Mouse (Mus musculus) midbrain, embryonic 14.5 days (tissue): ENCODE measurements around the gene Mapk12. TPM values are rescaled to one million over a fixed set of nuclear protein-coding genes. Genes with fewer than 3 reads are reported as not detected.

Source experiments
- ATAC-seq: fragments of 200-750 bp; cut with Nextera tagmentation; 2 replicates; pipeline ENCODE4 v1.8.0; 2017; ENCODE audit warnings: moderate number of reproducible peaks, moderate library complexity; ENCODE audit not compliant: low FRiP score, low TSS enrichment
- DNase-seq: peaks from one replicate; pipeline ENCODE4 v3.0.0-alpha.2; 2015
- H3K27ac ChIP-seq: fragments of 300-500 bp; sonication (generic); replicated peaks from 2 replicates; pipeline ENCODE4 v1.5.1; 2014; ENCODE audit warnings: mild to moderate bottlenecking, low read depth, low read length, moderate library complexity
- H3K27me3 ChIP-seq: fragments of 300-500 bp; sonication (generic); 2 replicates; pipeline ENCODE4 v1.6.1; 2014; ENCODE audit warnings: low read length, control low read depth, mixed read lengths; ENCODE audit not compliant: control insufficient read depth, insufficient read depth
- H3K36me3 ChIP-seq: fragments of 300-500 bp; sonication (generic); 2 replicates; pipeline ENCODE4 v1.6.1; 2014; ENCODE audit warnings: low read length, control low read depth; ENCODE audit not compliant: control insufficient read depth, insufficient read depth
- H3K4me1 ChIP-seq: fragments of 300-500 bp; sonication (generic); 2 replicates; pipeline ENCODE4 v1.6.1; 2014; ENCODE audit warnings: mild to moderate bottlenecking, antibody characterized with exemption, low read length, control low read depth; ENCODE audit not compliant: control insufficient read depth, insufficient read depth
- H3K4me2 ChIP-seq: fragments of 300-500 bp; sonication (generic); 2 replicates; pipeline ENCODE4 v1.6.1; 2014; ENCODE audit warnings: mild to moderate bottlenecking, low read length, moderate library complexity
- H3K4me3 ChIP-seq: fragments of 300-500 bp; sonication (generic); replicated peaks from 2 replicates; pipeline ENCODE4 v1.5.1; 2014; ENCODE audit warnings: low read depth, low read length
- H3K9ac ChIP-seq: fragments of 300-500 bp; sonication (generic); replicated peaks from 2 replicates; pipeline ENCODE4 v1.6.1; 2014; ENCODE audit warnings: mild to moderate bottlenecking, low read length, moderate library complexity
- H3K9me3 ChIP-seq: fragments of 300-500 bp; sonication (generic); 2 replicates; pipeline ENCODE4 v1.6.1; 2016; ENCODE audit warnings: low read length, control low read depth, mixed read lengths; ENCODE audit not compliant: control insufficient read depth
- WGBS: fragments of 180-500 bp; shearing (Covaris S2); extraction: QIAGEN DNeasy Blood & Tissue Kit; methylation state at CpG from one replicate; pipeline ENCODE4 v1.1.7; 2014; 5-methylcytosine and 5-hydroxymethylcytosine counted together
- polyA plus RNA-seq: library from polyadenylated mRNA; unstranded; fragments of >200 nt; fragmentation: Nextera tagmentation; extraction: Ambion mirVana; gene quantifications from 2 replicates; pipeline ENCODE4 v1.2.1, GENCODE M21; 2014

Gene Mapk12
- polyA plus RNA-seq, 1 experiment from 2014 or later: 4.1 TPM

DNA sequence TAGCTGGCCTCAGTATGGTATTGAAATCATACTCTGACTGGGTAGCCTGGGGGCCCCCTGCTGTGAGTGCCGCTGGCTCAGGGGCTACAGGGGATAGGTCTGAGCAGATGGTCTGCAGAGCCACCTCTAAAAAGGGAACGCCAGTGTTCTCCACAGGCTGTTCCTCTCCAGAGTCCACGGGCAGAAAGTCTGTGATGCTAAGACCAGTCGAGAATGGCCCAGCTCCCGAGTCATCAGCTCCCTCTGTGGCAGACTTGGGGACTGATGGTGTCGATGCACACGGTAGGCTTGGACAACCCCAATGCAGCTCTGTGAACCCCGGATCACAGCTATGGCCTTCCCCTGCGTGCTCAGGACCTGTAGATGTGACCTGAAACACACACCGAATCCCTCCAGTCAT is 36.6 kb downstream of the Mapk12 start:
- Histone ChIP-seq H3K9ac (no peak overlapping the region), H3K27me3 (no peaks in the 10 kb centered on the region), H3K4me3 (no peak overlapping the region), H3K4me2 (no peak overlapping the region), H3K27ac (no peak overlapping the region), H3K36me3 (peaks cover 99% of the 10 kb centered on the region), H3K4me1 (no peaks in the 10 kb centered on the region), H3K9me3 (no peaks in the 10 kb centered on the region)
- no peak for DNase-seq
- ATAC-seq: no peak
- WGBS: 87% methylated on average over 10 of the region's 10 CpGs

- Histone ChIP-seq H3K4me3 (no peak overlapping the region), H3K9ac (no peak overlapping the region), H3K27me3 (no peaks in the 10 kb centered on the region), H3K4me1 (no peaks in the 10 kb centered on the region), H3K36me3 (peaks cover 99% of the 10 kb centered on the region), H3K9me3 (no peaks in the 10 kb centered on the region), H3K27ac (no peak overlapping the region), H3K4me2 (no peak overlapping the region)
- whole genome bisulfite sequencing: 40% methylated on average over 5 of the region's 5 CpGs
- DNase-seq (no peak), ATAC-seq (no peak)
Observed at GRCm38 (mm10) chr15:89102646-89103045, 37.9 kb downstream of the Mapk12 start.

- H3K9me3 ChIP-seq: no peaks in the 10 kb centered on the region
- H3K4me1 ChIP-seq: no peaks in the 10 kb centered on the region
- H3K27me3 ChIP-seq: no peaks in the 10 kb centered on the region
- no peak overlapping the region for H3K4me2 ChIP-seq
- ATAC-seq: no peak
- WGBS: 93% methylated on average over 12 of the region's 12 CpGs
- H3K4me3 ChIP-seq: no peak overlapping the region
- peaks cover 99% of the 10 kb centered on the region for H3K36me3 ChIP-seq
- no peak overlapping the region for H3K27ac ChIP-seq
- DNase-seq: no peak
- H3K9ac ChIP-seq: no peak overlapping the region
Observed at GRCm38 (mm10) chr15:89100823-89101222, 39.7 kb downstream of the Mapk12 start.

- H3K4me2 ChIP-seq: no peak overlapping the region
- no peaks in the 10 kb centered on the region for H3K4me1 ChIP-seq
- H3K9ac ChIP-seq: no peak overlapping the region
- no peaks in the 10 kb centered on the region for H3K27me3 ChIP-seq
- H3K27ac ChIP-seq: no peak overlapping the region
- no peaks in the 10 kb centered on the region for H3K9me3 ChIP-seq
- ATAC-seq (no peak), DNase-seq (no peak)
- 92% methylated on average over 7 of the region's 7 CpGs for WGBS
- no peak overlapping the region for H3K4me3 ChIP-seq
- peaks cover 99% of the 10 kb centered on the region for H3K36me3 ChIP-seq
Observed at GRCm38 (mm10) chr15:89098616-89099015, 41.9 kb downstream of the Mapk12 start.

DNA sequence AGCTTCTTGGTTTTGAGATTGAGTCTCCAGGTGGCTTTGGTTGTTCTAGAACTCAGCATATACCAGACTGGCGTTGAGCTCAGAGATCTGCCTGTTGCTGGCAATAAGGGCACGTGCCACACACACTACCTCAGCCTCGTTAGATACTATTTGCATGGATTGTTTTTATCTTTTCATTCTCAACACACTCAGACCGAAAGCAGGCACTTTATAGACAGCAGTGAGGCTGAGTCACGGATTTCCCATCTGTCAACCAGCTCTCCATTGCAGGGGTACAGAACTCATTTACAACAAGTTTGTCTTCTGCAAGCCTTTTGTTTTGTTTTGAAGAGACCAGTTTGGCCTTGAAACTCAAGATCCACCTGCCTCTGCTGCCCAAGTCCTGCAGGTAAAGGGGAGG is 43.1 kb downstream of the Mapk12 start:
- WGBS: 95% methylated on average over 5 of the region's 5 CpGs
- Histone ChIP-seq H3K27ac (no peak overlapping the region), H3K4me3 (no peak overlapping the region), H3K9me3 (no peaks in the 10 kb centered on the region), H3K36me3 (peaks cover 100% of the 10 kb centered on the region), H3K4me1 (no peaks in the 10 kb centered on the region), H3K4me2 (no peak overlapping the region), H3K9ac (no peak overlapping the region), H3K27me3 (no peaks in the 10 kb centered on the region)
- no peak for ATAC-seq
- no peak for DNase-seq

GRCm38 (mm10) chr15:89092181-89092580 is 48.3 kb downstream of the Mapk12 start:
- H3K36me3 ChIP-seq: peaks cover 57% of the 10 kb centered on the region
- WGBS: 74% methylated on average over 5 of the region's 5 CpGs

DNA sequence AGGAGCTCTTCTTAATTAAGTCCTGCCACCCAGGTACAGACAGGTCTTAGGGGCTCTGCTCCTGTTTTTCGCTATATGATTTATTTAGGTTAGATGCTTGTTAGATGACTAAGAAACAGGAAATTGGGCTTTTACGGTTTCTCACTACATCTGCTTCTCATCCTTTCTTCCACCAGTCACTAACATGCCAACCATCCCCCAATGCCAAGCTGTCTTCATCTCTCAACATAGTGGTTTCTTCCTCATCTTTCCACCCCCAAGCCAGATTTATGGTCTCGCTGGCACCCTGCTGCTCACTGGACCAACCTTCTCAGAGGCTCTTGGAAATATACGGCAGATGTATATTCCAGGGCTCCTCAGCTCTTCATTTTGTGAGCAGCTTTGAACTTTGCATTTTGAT is 49.8 kb downstream of the Mapk12 start:
- Histone ChIP-seq H3K9ac (no peak overlapping the region), H3K4me2 (peak overlapping the region; percentile 94; the same call in 1 of the 2 replicates), H3K9me3 (no peaks in the 10 kb centered on the region), H3K36me3 (peaks cover 57% of the 10 kb centered on the region), H3K4me3 (no peak overlapping the region), H3K27ac (no peak overlapping the region), H3K27me3 (no peaks in the 10 kb centered on the region), H3K4me1 (peaks cover 16% of the 10 kb centered on the region)
- DNase-seq (no peak), ATAC-seq (no peak)
- WGBS: 88% methylated on average over 4 of the region's 4 CpGs

More at GRCm38 (mm10) chr15:89092181-89092580, 48.3 kb downstream of the Mapk12 start:
- H3K27ac ChIP-seq: no peak overlapping the region
- H3K4me2 ChIP-seq: no peak overlapping the region
- no peak overlapping the region for H3K9ac ChIP-seq
- DNase-seq (no peak), ATAC-seq (no peak)
- H3K27me3 ChIP-seq: no peaks in the 10 kb centered on the region
- H3K4me1 ChIP-seq: peaks cover 16% of the 10 kb centered on the region
- no peak overlapping the region for H3K4me3 ChIP-seq
- no peaks in the 10 kb centered on the region for H3K9me3 ChIP-seq

GRCm38 (mm10) chr15:89089248-89090051 is 51.1 kb downstream of the Mapk12 start:
- peak overlapping the region; percentile 89 for H3K27ac ChIP-seq
- ATAC-seq: peak; percentile 55
- peak overlapping the region; percentile 90 for H3K9ac ChIP-seq
- H3K36me3 ChIP-seq: peaks cover 57% of the 10 kb centered on the region
- peaks cover 16% of the 10 kb centered on the region for H3K4me1 ChIP-seq
- H3K9me3 ChIP-seq: no peaks in the 10 kb centered on the region
- DNase-seq: no peak
- H3K4me2 ChIP-seq: peak overlapping the region; percentile 94
- H3K4me3 ChIP-seq: peak overlapping the region; percentile 91
- WGBS: 3% methylated on average over 68 of the region's 68 CpGs
- H3K27me3 ChIP-seq: no peaks in the 10 kb centered on the region
